Mouse (Mus musculus) MEL (cell line): ENCODE measurements around the gene Vipr1. TPM values are rescaled to one million over a fixed set of nuclear protein-coding genes. Genes with fewer than 3 reads are reported as not detected.

ENCODE experiments used
- BHLHE40 ChIP-seq: IDR thresholded peaks from 2 replicates; pipeline ENCODE4 v1.6.1; 2012; ENCODE audit warnings: low read depth, mild to moderate bottlenecking, inconsistent platforms, low read length, improper control_type of control experiment, borderline replicate concordance
- CHD2 ChIP-seq: IDR thresholded peaks from 2 replicates; pipeline ENCODE4 v1.6.1; 2011; ENCODE audit warnings: low read length, improper control_type of control experiment
- CTCF ChIP-seq, 3 experiments: IDR thresholded peaks in 2 of 3; conservative IDR thresholded peaks in 1 of 3; 2 replicates each; pipeline ENCODE4 v1.5.1; 2011 to 2012; ENCODE audit warnings: low read length in 3 of 3, low read depth in 2 of 3, mild to moderate bottlenecking in 2 of 3, improper control_type of control experiment in 1 of 3, inconsistent platforms in 1 of 3, mixed read lengths in 1 of 3, moderate library complexity in 1 of 3; ENCODE audit not compliant: control insufficient read depth in 1 of 3, insufficient read depth in 1 of 3, poor library complexity in 1 of 3, severe bottlenecking in 1 of 3
- GABPA ChIP-seq: IDR thresholded peaks from 2 replicates; pipeline ENCODE4 v1.6.1; 2012; ENCODE audit warnings: low read depth, mild to moderate bottlenecking, inconsistent platforms, low read length, improper control_type of control experiment, moderate library complexity
- GATA1 ChIP-seq: IDR thresholded peaks from 2 replicates; pipeline ENCODE4 v1.6.1; 2011; ENCODE audit warnings: low read depth, low read length, improper control_type of control experiment
- HCFC1 ChIP-seq: IDR thresholded peaks from 2 replicates; pipeline ENCODE4 v1.6.1; 2012; ENCODE audit warnings: low read depth, mild to moderate bottlenecking, inconsistent platforms, low read length, improper control_type of control experiment, moderate library complexity
- JUND ChIP-seq: IDR thresholded peaks from 2 replicates; pipeline ENCODE4 v1.6.1; 2011; ENCODE audit warnings: low read depth, mild to moderate bottlenecking, improper control_type of control experiment, low read length
- KAT2A ChIP-seq: conservative IDR thresholded peaks from 2 replicates; pipeline ENCODE4 v1.6.1; 2012; ENCODE audit warnings: low read depth, low read length, improper control_type of control experiment, inconsistent platforms
- MAFK ChIP-seq: IDR thresholded peaks from 2 replicates; pipeline ENCODE4 v1.6.1; 2011; ENCODE audit warnings: low read depth, mild to moderate bottlenecking, low read length, improper control_type of control experiment, borderline replicate concordance
- MAZ ChIP-seq: IDR thresholded peaks from 2 replicates; pipeline ENCODE4 v1.6.1; 2012; ENCODE audit warnings: low read depth, mild to moderate bottlenecking, inconsistent platforms, low read length, improper control_type of control experiment
- MEF2A ChIP-seq: IDR thresholded peaks from 2 replicates; pipeline ENCODE4 v1.6.1; 2014; ENCODE audit warnings: low read depth, mild to moderate bottlenecking, inconsistent platforms, low read length, improper control_type of control experiment; ENCODE audit not compliant: poor library complexity, insufficient replicate concordance, severe bottlenecking; ENCODE audit errors: extremely low read depth
- MYB ChIP-seq: IDR thresholded peaks from 2 replicates; pipeline ENCODE4 v1.6.1; 2011; ENCODE audit warnings: mild to moderate bottlenecking, low read depth, low read length, improper control_type of control experiment
- MYC ChIP-seq: IDR thresholded peaks from 2 replicates; pipeline ENCODE4 v1.6.1; 2011; ENCODE audit warnings: low read depth, mild to moderate bottlenecking, low read length, improper control_type of control experiment, moderate library complexity
- POLR2AphosphoS2 ChIP-seq: IDR thresholded peaks from 2 replicates; pipeline ENCODE4 v1.6.1; 2011; ENCODE audit warnings: low read length, improper control_type of control experiment
- RCOR1 ChIP-seq: IDR thresholded peaks from 2 replicates; pipeline ENCODE4 v1.6.1; 2012; ENCODE audit warnings: low read depth, mild to moderate bottlenecking, inconsistent platforms, low read length, improper control_type of control experiment
- TAL1 ChIP-seq: IDR thresholded peaks from 2 replicates; pipeline ENCODE4 v1.6.1; 2012; ENCODE audit warnings: mild to moderate bottlenecking, inconsistent platforms, low read length, moderate library complexity, mixed read lengths
- UBTF ChIP-seq: IDR thresholded peaks from 2 replicates; pipeline ENCODE4 v1.6.1; 2012; ENCODE audit warnings: low read depth, mild to moderate bottlenecking, inconsistent platforms, low read length, improper control_type of control experiment, moderate library complexity, borderline replicate concordance; ENCODE audit not compliant: insufficient read depth
- USF1 ChIP-seq: IDR thresholded peaks from 2 replicates; pipeline ENCODE4 v1.6.1; 2014; ENCODE audit warnings: low read depth, mild to moderate bottlenecking, inconsistent platforms, low read length, improper control_type of control experiment, moderate library complexity
- ZC3H11A ChIP-seq: IDR thresholded peaks from 2 replicates; pipeline ENCODE4 v1.6.1; 2012; ENCODE audit warnings: low read depth, mild to moderate bottlenecking, inconsistent platforms, low read length, improper control_type of control experiment
- ZMIZ1 ChIP-seq: IDR thresholded peaks from 2 replicates; pipeline ENCODE4 v1.6.1; 2012; ENCODE audit warnings: low read depth, mild to moderate bottlenecking, inconsistent platforms, low read length, improper control_type of control experiment, moderate library complexity
- ZNF384 ChIP-seq: IDR thresholded peaks from 2 replicates; pipeline ENCODE4 v1.6.1; 2012; ENCODE audit warnings: low read depth, mild to moderate bottlenecking, inconsistent platforms, low read length, improper control_type of control experiment
- polyA plus RNA-seq, 2 experiments: library from polyadenylated mRNA; stranded (reverse) in 1 of 2; unstranded in 1 of 2; fragments of >175 nt in 1 of 2; fragments of >200 nt in 1 of 2; gene quantifications; 2 replicates each; pipeline versions ENCODE4 v1.2.1 to v1.2.4; 2012; ENCODE audit warnings: low replicate concordance in 2 of 2, low read depth in 1 of 2; ENCODE audit not compliant: insufficient read length in 2 of 2, insufficient read depth in 1 of 2, missing spikeins in 1 of 2
- total RNA-seq: library from RNA; depleted of rRNA; stranded (reverse); fragments of 300-350 nt; gene quantifications from 2 replicates; pipeline ENCODE4 v1.2.3, GENCODE M21; 2012

Gene Vipr1
- total and polyA plus RNA-seq, 3 experiments, result not detected

DNA sequence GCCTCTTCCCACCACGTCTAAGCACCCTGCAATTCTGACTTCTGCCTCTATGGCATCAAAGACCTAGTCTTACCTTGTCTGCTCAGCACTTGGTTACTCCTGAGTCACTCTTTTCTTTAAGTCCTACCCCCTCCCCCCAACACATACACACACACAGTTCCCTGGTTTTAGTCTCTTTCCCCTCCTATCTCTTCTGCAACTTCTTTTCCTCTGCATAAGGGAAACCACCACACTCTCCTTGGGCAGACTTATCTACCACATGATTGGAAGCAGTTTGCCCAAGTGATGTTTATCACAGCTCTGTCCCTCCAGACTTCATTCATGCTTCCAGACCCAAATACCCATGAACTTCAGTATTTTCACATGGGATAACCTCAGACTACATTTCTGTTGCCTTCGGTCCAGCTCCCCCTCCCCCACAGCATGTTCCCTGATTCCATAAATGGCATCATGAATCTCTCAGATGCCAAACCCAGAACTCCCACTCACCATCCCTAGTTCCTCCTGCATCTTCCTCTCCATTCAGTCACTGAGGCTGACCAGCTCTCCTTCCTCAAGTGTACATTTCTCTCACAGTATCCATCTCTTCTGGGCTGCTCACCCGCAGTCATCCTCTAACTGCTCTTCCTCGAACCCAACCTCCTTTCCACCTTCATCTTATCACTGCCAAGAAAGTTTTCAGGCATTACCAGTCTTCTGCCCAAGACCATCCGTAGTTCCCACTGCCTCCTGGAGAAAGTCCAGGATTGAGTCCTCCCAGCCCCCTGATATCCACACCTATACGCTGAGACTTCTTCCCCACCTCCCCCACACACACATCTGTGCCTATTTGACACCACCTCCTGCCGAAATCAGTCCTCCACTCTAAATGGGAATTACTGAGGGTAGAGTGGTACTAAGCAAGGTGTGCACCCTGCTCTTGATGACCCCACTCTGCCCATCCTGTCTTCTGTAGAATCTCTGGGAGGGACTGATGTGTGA lies 66.3 kb downstream of the Vipr1 start (continued):
- peak; percentile 66; the same call in 1 of the 2 replicates for TF ChIP-seq GATA1
- no peak for TF ChIP-seq POLR2AphosphoS2
- TF ChIP-seq JUND, result no peak; the same call in 1 of the 2 replicates
- no peak for TF ChIP-seq MEF2A
- TF ChIP-seq CTCF (IDR thresholded peaks at IDR 0.05 in 2 of 3, conservative IDR thresholded peaks at IDR 0.05 in 1 of 3; ENCODE audit: control insufficient read depth in 1 of 3, insufficient read depth in 1 of 3, low read depth in 2 of 3, low read length in 3 of 3, poor library complexity in 1 of 3, severe bottlenecking in 1 of 3), result 0 out of 6 replicates have a peak, but pooled peaks of 1 of the 3 experiments have one; percentile 11
- TF ChIP-seq RCOR1, result no peak; the same call in 1 of the 2 replicates
- no peak for TF ChIP-seq MYC
- peak; percentile 24; the same call in 1 of the 2 replicates for TF ChIP-seq CHD2
- TF ChIP-seq ZC3H11A, result no peak
- no peak for TF ChIP-seq MAZ
- TF ChIP-seq HCFC1, result peak; percentile 32; the same call in 1 of the 2 replicates
- TF ChIP-seq ZMIZ1, result no peak
- no peak; the same call in 1 of the 2 replicates for TF ChIP-seq MAFK
- no peak for TF ChIP-seq KAT2A
- TF ChIP-seq UBTF, result no peak
- TF ChIP-seq GABPA, result no peak
- no peak for TF ChIP-seq ZNF384
- TF ChIP-seq BHLHE40, result 0 out of 2 replicates have a peak, but pooled peaks have one; percentile 37
- TF ChIP-seq TAL1, result no peak; the same call in 1 of the 2 replicates
- no peak; the same call in 1 of the 2 replicates for TF ChIP-seq USF1
- peak; percentile 40; the same call in 1 of the 2 replicates for TF ChIP-seq MYB
- TF ChIP-seq, all 39 proteins: peak for 11
